Mouse (Mus musculus) kidney, adult 2 months (tissue): Measurements from ENCODE around the gene Ehmt2. TPM values are rescaled to one million over a fixed set of nuclear protein-coding genes. Genes with fewer than 3 reads are reported as not detected.
A peak's percentile ranks its signal among the peaks of the same experiment; 100 is the strongest.

Experiments used
- DNase-seq: peaks from one replicate; pipeline ENCODE4 v3.0.0; 2021
- H3K27ac ChIP-seq: fragments of 200-500 bp; 2 replicates; pipeline ENCODE4 v1.5.1; 2012; ENCODE audit warnings: low read depth, low read length, control low read depth, inconsistent platforms; ENCODE audit not compliant: insufficient read depth
- H3K27me3 ChIP-seq: fragments of 200-500 bp; replicated peaks from 2 replicates; pipeline ENCODE4 v1.6.1; 2012; ENCODE audit warnings: mild to moderate bottlenecking, moderate library complexity, low read length, inconsistent platforms; ENCODE audit not compliant: control insufficient read depth, insufficient read depth
- H3K36me3 ChIP-seq: fragments of 200-500 bp; 2 replicates; pipeline ENCODE4 v1.6.1; 2012; ENCODE audit warnings: mild to moderate bottlenecking, moderate library complexity, low read length, inconsistent platforms; ENCODE audit not compliant: control insufficient read depth, insufficient read depth
- H3K4me1 ChIP-seq: fragments of 200-500 bp; 2 replicates; pipeline ENCODE4 v1.6.1; 2011; ENCODE audit warnings: low read length; ENCODE audit not compliant: control insufficient read depth, insufficient read depth
- H3K4me3 ChIP-seq: fragments of 200-500 bp; 2 replicates; pipeline ENCODE4 v1.5.1; 2011; ENCODE audit warnings: mild to moderate bottlenecking, low read depth, low read length, control low read depth; ENCODE audit not compliant: insufficient read depth
- CTCF ChIP-seq: fragments of 200-500 bp; conservative IDR thresholded peaks from 2 replicates; pipeline ENCODE4 v1.5.1; 2011; ENCODE audit warnings: low read depth, mild to moderate bottlenecking, control low read depth, low read length, moderate library complexity, mixed read lengths; ENCODE audit not compliant: insufficient read depth, insufficient read length
- POLR2A ChIP-seq: fragments of 200-500 bp; IDR thresholded peaks from one replicate; pipeline ENCODE4 v1.6.1; 2011; ENCODE audit warnings: low read depth, low read length, control low read depth
- WGBS: fragments of 180-500 bp; shearing (Covaris S2); methylation state at CpG from one replicate; pipeline ENCODE4 v1.1.7; 2018; 5-methylcytosine and 5-hydroxymethylcytosine counted together
- polyA plus RNA-seq: library from polyadenylated mRNA; depleted of rRNA; stranded (reverse); fragments of >200 nt; gene quantifications from 2 replicates; pipeline ENCODE4 v1.2.3, GENCODE M21; 2012

Ehmt2 gene
- polyA plus RNA-seq, 1 experiment = 134 TPM

GRCm38 (mm10) chr17:34881166-34881565 is 17.1 kb upstream of the Ehmt2 start:
- no peaks in the 10 kb centered on the region for H3K4me1 ChIP-seq
- TF ChIP-seq POLR2A = no peak
- no peak for TF ChIP-seq CTCF
- no peak for DNase-seq
- peak overlapping the region; percentile 36; the same call in 1 of the 2 replicates for H3K4me3 ChIP-seq
- H3K36me3 ChIP-seq = no peaks in the 10 kb centered on the region
- H3K27ac ChIP-seq = no peak overlapping the region
- H3K27me3 ChIP-seq = no peaks in the 10 kb centered on the region

DNA sequence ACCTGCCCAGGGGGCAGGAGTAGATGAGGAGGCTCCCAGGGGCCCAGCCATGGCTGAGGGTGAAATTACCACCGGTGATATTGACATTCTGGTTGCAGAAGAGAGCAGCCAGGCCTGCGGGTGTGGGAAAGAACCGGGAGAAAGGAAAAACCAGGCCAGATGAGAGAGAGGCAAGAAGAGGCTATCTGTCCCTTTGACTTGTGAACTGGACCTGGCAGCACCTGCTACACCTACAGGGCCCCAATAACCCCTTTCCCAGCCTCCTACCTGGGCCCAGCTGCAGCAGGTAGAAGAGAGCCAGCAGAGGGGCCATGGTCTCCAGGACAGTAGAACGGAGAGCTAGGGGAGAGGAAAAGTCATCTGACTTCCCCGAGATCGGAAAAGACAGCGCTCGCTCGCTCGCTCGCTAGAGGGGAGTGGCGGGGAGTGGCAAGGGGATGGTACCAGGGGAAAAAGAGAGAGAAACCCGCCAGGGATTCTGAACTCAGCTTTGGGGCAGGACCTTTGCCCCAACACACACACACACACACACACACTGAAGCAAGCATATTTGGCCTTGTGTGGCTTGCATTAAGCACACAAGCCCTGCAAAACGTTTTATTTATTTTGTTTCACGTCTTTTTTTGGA is 16.5 kb upstream of the Ehmt2 start, which contains the start of gene Gm20547:
Gene Gm20547, minus strand, starts transcription at position 360 of the 628 bp plus-strand sequence.
- H3K27me3 ChIP-seq = no peaks in the 10 kb centered on the region
- 24% methylated on average over 15 of the region's 15 CpGs for WGBS
- no peak within 1 kb of the TSS for H3K27ac ChIP-seq
- no peak for TF ChIP-seq CTCF
- no peak for TF ChIP-seq POLR2A
- DNase-seq = peak; percentile 61
- no peaks in the 10 kb centered on the region for H3K36me3 ChIP-seq
- peak within 1 kb of the TSS; percentile 36; the same call in 1 of the 2 replicates for H3K4me3 ChIP-seq
- no peaks in the 10 kb centered on the region for H3K4me1 ChIP-seq

DNA sequence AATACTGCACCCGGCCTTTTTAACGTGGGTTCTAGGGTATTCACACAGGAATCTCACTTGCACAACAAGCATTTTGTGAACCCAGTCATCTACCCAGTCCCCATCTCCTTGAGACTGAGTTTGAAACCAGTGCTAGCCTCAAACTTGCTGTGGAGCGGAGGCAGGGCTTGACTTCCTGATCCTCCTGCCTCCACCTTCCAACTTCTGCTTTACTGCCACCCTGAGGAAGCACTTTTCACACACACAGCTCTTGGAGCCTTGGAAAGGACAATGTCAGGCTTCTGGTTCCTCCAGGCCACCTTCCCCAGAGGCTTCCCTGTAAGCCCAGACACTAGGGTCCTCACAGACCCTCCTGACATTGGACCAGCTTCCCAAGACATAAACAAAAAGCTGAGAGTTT is 14.9 kb upstream of the Ehmt2 start:
- peak; percentile 41 for TF ChIP-seq CTCF
- no peak for TF ChIP-seq POLR2A
- H3K27ac ChIP-seq = no peak overlapping the region
- H3K4me1 ChIP-seq = no peaks in the 10 kb centered on the region
- H3K27me3 ChIP-seq = no peaks in the 10 kb centered on the region
- H3K4me3 ChIP-seq = no peak overlapping the region
- DNase-seq = no peak
- 61% methylated on average over 3 of the region's 3 CpGs for WGBS
- H3K36me3 ChIP-seq = no peaks in the 10 kb centered on the region

DNA sequence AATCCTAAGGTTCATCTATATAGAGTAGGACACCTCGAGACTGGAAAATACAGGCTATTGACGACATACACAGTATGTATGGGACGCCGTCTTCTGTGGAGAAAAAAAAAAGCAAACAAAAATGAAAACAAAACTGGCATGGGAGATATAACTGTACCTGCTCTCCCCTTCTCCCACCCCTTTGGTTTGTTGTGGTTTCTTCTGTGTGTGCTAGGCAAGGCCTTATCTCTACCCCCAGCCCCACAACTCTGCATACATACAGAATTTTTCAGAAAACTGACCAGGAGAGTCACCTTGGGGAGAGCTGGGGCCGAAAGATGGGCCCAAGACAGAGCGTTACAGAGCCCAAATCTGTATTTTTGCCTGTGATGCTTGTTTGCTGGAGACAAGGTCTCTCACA is 13.6 kb upstream of the Ehmt2 start:
- TF ChIP-seq POLR2A = no peak
- no peak for TF ChIP-seq CTCF
- DNase-seq = no peak
- Histone ChIP-seq H3K36me3 (no peaks in the 10 kb centered on the region), H3K27me3 (no peaks in the 10 kb centered on the region), H3K4me1 (no peaks in the 10 kb centered on the region), H3K27ac (no peak overlapping the region), H3K4me3 (no peak overlapping the region)
- WGBS = 94% methylated on average over 6 of the region's 6 CpGs

GRCm38 (mm10) chr17:34885615-34886014 is 12.7 kb upstream of the Ehmt2 start:
- H3K36me3 ChIP-seq = no peaks in the 10 kb centered on the region
- DNase-seq = no peak
- no peak overlapping the region for H3K4me3 ChIP-seq
- no peaks in the 10 kb centered on the region for H3K4me1 ChIP-seq
- no peak for TF ChIP-seq POLR2A
- TF ChIP-seq CTCF = no peak
- no peaks in the 10 kb centered on the region for H3K27me3 ChIP-seq
- no peak overlapping the region for H3K27ac ChIP-seq
- WGBS = 78% methylated on average over 3 of the region's 3 CpGs

- TF ChIP-seq CTCF = no peak
- no peak for TF ChIP-seq POLR2A
- no peaks in the 10 kb centered on the region for H3K36me3 ChIP-seq
- no peak overlapping the region for H3K4me3 ChIP-seq
- H3K27ac ChIP-seq = 0 out of 2 replicates have a peak overlapping the region, but pooled peaks have one; percentile 14
- no peaks in the 10 kb centered on the region for H3K27me3 ChIP-seq
- DNase-seq = no peak
- H3K4me1 ChIP-seq = no peaks in the 10 kb centered on the region
- WGBS = 88% methylated on average over 5 of the region's 5 CpGs
Measured at GRCm38 (mm10) chr17:34887942-34888341, 10.3 kb upstream of the Ehmt2 start.

DNA sequence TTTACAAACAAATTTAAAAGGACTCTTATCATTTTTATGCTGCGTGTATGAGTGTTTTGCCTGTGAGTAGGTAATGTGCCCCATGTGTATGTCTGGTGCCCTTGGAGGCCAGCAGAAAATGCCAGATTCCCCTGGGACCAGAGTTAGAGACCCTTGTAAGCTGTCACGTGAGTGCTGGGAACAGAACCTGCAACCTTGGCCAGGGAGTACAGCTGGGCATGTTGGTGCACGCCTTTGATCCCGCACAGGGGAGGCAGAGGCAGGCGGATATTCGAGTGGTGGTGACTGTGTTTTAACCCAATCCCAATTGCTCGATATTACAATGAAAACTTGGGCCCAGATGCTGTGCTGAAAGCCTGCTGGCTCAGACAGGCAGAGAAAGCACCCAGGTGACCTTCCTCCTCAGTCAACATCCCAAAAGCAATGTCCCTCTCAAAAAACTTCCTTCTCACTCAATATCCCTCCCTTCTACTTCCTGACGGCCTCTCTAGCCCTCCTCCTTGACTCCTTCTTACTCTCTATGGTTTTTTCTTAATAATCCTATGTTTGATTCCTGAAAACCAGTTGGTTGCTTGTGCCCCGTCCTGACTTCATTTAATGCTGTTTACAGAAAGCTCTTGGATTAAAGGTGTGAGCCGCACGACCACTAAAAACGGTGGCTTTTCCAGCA is 8.1 kb upstream of the Ehmt2 start:
- no peaks in the 10 kb centered on the region for H3K27me3 ChIP-seq
- H3K4me1 ChIP-seq = no peaks in the 10 kb centered on the region; the same call in 1 of the 2 replicates
- no peak for DNase-seq
- TF ChIP-seq POLR2A = no peak
- no peak for TF ChIP-seq CTCF
- no peak overlapping the region for H3K27ac ChIP-seq
- H3K4me3 ChIP-seq = no peak overlapping the region
- 85% methylated on average over 12 of the region's 12 CpGs for WGBS
- H3K36me3 ChIP-seq = no peaks in the 10 kb centered on the region
